Mouse (Mus musculus) kidney, postnatal 14 days (tissue): ENCODE data around the gene Det1.

Experiments
- DNase-seq: peaks from one replicate; pipeline ENCODE4 v3.0.0; 2022; ENCODE audit warnings: mixed read lengths

Gene Det1

DNA sequence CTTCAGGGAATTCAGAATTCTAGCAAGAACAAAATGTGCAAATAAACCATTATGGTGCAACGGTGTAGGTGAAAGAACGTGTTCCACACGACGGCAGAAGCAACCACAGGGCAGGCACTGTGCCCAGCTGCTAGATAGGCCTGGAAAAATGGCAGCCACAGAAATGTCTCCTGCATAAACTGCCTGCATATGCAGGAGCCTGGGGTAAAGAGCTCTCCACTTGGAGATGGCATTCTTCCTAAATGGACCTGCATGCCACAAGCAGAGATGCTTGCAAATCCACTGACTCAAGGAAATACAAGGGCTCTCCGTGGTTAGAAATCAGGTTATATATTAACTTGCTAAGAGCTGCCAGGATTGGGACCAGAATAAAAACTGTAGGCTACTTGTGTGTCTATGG lies 68.3 kb downstream of the Det1 start:
- peak; percentile 16 for DNase-seq
